Mouse (Mus musculus): ENCODE measurements at regions not wholly inside any gene's neighbourhood (a gene's known extent, or its start where the extent isn't known, plus 50 kb on each side); places are given as distances from the start of the nearest gene placed in this dataset.

DNA sequence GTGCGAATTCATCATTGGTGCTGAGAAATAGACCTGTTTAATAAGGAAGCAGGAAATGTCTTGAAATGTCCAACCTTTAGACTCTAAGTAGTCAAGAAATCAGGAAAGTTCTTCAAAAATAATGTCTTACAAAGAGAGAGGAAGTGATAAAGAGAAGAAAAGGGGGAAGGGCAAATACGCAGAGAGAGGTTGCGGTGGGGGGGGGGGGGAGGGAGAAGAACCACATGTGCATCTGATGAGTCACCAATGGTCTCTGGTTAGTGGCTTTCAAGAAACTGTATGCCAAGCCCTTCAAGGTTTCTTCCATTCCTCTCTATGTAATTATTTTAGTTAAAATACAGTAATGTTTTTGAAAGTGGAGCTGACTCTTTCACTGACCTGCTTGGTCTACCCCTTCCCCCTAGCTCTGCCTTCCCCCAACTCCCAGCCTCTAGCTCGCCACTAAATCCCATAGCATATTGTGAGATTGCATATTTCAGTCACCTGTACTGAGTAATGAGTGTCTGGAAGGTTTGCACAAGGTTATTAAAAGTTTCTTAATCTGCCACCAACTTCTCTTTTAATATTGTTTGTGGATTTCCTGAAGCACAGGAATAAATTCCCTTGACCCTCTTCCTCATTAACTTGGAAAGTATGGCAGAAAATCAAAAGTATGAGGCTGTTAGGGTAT lies 70.8 kb upstream of the Tle4 start:
- TF ChIP-seq CTCF (conservative IDR thresholded peaks at IDR 0.05; ENCODE audit: low read length) (no peak), NANOG (IDR thresholded peaks at IDR 0.05; ENCODE audit: borderline replicate concordance, low read length) (no peak)
